Mouse (Mus musculus): ENCODE results near the gene Sik1. TPM values are rescaled to one million over a fixed set of nuclear protein-coding genes. Genes with fewer than 3 reads are reported as not detected.

The Sik1 gene
- total RNA-seq, 2 experiments from 2014 or later = 28.3 to 37.8 TPM

DNA sequence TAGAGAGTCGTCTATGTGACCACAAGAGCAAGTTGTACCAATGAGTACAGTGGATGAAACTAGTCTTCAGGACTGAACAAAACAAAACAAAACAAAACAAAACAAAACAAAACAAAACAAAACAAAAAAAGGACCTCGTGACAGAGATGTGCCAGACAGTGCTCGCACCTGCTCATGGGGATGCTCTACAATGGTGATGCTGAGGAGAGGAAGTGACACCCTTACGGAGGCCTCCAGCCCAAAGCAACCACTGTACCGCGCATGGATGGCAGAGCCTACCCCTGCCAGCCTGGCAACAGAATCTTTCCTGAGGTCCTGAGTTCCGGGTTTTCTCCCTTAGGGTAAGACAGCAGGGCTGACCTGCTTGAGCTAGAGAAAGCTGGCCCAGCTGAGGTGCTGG is 46.5 kb downstream of the Sik1 start:
- no peak for DNase-seq (ENCODE audit: low spot score in 2 of 2)

DNA sequence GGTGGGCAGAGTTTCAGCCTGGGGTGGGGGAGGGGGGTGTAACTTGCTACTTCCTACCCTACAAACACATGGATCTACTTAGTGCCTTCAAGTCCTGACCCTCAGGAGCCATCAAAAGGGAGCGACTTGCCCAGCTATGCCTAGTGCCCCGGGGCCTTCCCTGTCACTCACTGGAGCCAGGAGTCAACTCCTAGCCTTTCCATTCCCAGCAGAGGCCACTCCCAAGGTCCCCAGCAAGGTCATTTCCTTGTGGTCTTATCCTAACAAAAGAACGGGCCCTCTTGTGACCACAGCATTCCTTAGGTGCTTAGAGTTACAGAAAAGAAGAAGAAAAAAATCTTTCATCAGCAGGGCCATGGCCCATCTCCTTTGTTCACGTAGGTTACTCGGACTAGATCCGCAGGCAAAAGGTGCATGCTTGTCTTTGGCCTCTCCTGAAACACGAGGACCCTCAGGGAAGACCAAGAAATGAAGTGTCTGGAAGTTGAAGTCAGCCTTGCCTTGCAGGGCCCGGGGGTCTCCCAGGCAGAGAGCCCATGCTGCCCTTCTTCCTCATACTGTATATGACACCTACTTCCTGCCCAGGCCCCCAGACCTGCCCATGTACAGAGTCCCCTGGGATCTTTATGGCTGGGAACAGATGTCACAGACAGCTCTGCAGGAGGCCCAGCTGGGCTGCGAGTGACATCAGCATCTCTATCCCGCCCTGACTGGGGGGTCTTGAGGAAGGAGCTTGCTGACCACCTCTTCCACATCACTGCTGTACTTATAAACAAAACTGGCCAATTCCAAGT is 47.3 kb downstream of the Sik1 start:
- no peak for DNase-seq (ENCODE audit: low spot score in 2 of 2)

DNA sequence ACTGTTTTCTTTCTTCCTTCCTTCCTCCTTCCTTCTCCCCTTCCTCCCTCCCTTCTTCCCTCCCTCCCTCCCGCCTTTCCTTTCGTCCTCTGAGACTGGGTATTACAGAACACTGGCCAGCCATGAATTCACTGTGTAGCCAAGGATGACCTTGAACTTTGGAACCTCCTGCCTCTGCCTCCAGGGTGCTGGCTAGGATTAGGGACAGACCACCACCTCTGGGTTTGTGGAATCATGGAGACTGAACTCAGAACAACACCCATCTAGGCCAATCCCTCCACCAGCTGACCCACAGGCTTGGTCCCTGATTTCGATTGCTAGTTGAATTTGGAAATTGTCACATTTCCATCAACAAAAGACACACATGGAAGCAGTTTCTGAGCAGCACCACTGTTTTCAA is 49.1 kb downstream of the Sik1 start:
- DNase-seq (ENCODE audit: low spot score in 2 of 2) = no peak

DNA sequence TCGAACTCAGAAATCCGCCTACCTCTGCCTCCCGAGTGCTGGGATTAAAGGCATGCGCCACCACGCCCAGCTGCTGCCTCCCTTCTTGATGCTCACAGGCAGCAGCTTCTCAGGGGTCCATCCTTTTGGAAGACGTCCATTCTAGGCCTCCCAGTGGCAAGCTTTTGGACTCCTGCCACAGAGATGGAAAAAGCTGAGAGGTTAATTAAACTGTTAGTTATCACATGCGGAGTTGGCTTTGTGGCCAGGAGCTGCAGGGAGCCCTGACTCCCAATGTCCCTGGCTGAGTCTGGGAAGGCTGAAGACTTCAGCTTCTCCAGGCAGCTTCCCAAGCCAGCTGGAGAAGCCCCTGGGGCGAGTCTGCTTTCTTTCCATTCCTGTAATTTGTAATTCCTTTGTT is 49.6 kb downstream of the Sik1 start:
- DNase-seq (ENCODE audit: low spot score in 2 of 2) = no peak

DNA sequence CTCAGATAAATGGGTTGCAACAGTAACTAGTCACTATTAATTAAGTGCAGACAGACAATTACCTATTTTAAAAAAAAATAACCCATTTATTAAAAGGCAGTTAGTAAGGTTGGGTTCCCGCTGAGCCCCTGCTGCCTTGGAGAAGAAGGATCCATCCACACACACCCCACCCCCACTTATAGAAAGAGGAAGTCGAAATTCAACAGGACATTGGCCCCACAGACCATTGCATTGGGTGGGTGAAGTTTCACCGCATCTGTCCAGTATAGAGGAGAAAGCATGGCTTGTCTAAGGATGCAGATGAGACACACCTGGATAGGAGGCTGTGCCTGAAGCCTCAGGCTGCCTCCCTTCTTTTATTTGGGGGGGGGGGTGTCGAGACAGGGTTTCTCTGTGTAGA is 50.0 kb downstream of the Sik1 start:
- no peak for DNase-seq (ENCODE audit: low spot score in 2 of 2)

DNA sequence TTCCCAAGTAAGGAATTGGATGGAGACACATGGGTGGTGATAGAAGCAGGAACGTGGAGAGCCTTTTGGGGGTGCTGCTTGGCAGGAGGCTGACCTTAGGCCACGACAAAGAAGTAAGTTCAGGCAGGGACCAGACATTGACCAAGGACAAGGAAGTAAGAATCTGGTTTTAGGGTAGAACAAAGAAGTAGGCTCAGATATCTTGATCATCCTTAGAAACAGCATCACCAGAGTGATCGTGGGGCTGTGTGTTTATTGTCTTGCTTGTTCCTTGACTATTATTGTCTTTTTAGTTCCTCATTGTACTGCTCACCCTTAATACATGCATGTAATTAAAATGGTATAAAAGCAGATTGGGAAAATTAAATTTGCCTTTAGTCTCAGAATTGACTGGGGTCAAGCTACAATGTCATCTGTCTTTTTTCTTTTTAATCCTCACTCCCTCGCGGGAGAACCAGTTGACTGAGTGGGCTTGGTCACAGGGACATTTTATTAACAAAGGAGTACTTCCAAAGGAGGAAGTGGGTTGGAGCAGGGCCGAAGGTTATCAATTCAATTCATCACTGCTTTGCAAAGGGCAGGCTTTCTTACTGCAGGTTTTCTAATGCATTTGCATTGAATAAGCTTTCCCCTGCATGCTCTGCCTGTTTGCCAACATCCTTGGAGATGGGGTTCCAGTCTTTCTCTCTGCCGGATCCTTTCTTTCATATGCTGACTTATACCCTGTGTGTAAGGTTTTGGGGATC is 53.2 kb downstream of the Sik1 start:
- no peak for DNase-seq (ENCODE audit: low spot score in 2 of 2)

DNA sequence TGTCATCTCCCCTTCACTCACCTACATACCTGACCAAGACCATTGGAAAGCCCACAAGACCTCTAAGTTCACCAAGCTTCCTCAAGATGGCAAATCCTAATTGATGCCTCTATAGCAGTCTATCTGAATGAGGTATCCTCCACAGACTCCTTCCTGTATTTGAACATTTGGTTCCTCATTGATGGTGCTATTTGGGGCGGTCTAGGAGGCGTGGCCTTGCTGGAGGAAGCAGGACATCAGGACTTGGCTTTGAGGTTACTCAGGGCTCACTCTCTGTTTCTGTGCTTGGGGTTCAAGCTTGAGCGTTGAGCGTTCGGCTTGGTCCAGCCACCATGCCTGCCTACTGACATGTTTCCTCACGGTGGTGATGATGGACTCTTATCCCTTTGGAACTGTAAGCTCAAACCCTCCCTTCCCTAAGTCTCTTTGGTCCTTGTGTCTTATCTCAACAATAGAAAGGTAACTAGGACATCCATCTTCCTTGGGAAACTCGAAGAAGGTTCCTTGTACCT is 54.7 kb downstream of the Sik1 start:
- no peak for DNase-seq (ENCODE audit: low spot score in 2 of 2)

DNA sequence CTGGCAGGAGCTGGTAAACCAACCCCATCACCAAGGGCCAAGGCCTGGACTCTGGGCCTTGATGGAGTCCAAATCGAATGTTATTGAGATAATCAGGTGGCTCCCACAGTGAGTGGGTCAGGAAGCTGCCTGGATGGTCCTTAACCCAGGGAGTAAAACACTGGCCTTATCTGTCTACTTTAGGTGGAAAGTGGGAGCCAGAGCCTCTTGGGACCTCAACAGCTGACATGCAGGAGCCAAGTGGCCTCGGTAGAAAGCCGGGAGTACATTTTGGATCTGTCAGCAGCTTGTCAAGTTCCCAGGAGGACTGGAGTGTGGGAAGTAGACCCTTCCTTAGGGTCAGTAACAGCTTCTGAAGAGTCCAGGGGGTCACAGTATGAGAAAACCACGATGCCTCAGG is 59.7 kb downstream of the Sik1 start:
- no peak for DNase-seq (ENCODE audit: low spot score in 2 of 2)

Other genes starting within 250 kb of the Sik1 start
- gene Cbs, start 218.6 kb downstream of the Sik1 start, total RNA-seq (2021) = 10 to 100 TPM; 36.4 to 37.2 TPM
- gene U2af1, start 196.9 kb downstream of the Sik1 start, total RNA-seq (2021) = 100 to 1,000 TPM; 118 to 119 TPM
- gene Cryaa, start 178.0 kb downstream of the Sik1 start, total RNA-seq (2021) = under 1 TPM in 1 of 2 experiments, not detected in 1; 0.30 TPM
- gene Rrp1b, start 180.3 kb upstream of the Sik1 start, total RNA-seq (2021) = 10 to 100 TPM; 19.5 to 19.7 TPM
- 1 to 10 TPM in 1 of 2 experiments, under 1 TPM in 1; 0.72 to 1.8 TPM for gene Hsf2bp, start 180.5 kb upstream of the Sik1 start, total RNA-seq (2021)

All from left cerebral cortex, adult 18-20 months (tissue).